Mouse (Mus musculus): ENCODE measurements around the gene Ccdc194.

Gene Ccdc194

GRCm38 (mm10) chr8:71476099-71476940, 49.2 kb downstream of the Ccdc194 start:
- peak; percentile 65 to 80 for DNase-seq (ENCODE audit: low spot score in 2 of 2)

GRCm38 (mm10) chr8:71475702-71476075, 49.8 kb downstream of the Ccdc194 start:
- DNase-seq (ENCODE audit: low spot score in 2 of 2) = no peak

- DNase-seq (ENCODE audit: low spot score in 2 of 2) = no peak
Observed at GRCm38 (mm10) chr8:71474785-71475701, 50.5 kb downstream of the Ccdc194 start.

- DNase-seq (ENCODE audit: low spot score in 2 of 2) = no peak
Observed at GRCm38 (mm10) chr8:71474344-71474743, 51.2 kb downstream of the Ccdc194 start.

- no peak for DNase-seq (ENCODE audit: low spot score in 2 of 2)
Observed at GRCm38 (mm10) chr8:71472601-71473386, 52.7 kb downstream of the Ccdc194 start.

- no peak for DNase-seq (ENCODE audit: low spot score in 2 of 2)
Observed at GRCm38 (mm10) chr8:71471861-71472260, 53.6 kb downstream of the Ccdc194 start.

GRCm38 (mm10) chr8:71470913-71471255, 54.6 kb downstream of the Ccdc194 start:
- DNase-seq (ENCODE audit: low spot score in 2 of 2) = no peak

- DNase-seq (ENCODE audit: low spot score in 2 of 2) = no peak
Observed at GRCm38 (mm10) chr8:71470146-71470912, 55.2 kb downstream of the Ccdc194 start.

Data from urinary bladder, adult 18-20 months (tissue).